Mouse (Mus musculus) cerebellum, adult 9-10 months (tissue): ENCODE measurements around the gene Gm3182.
"Not testable (repeated sequence)": the region's sequence is repeated elsewhere in the genome, so short reads cannot be mapped to it uniquely, and the experiment has no call there.

Experiments used
- DNase-seq: peaks from one replicate; pipeline ENCODE4 v3.0.0; 2022

The Gm3182 gene

GRCm38 (mm10) chr14:4481445-4481844, at the start of gene Gm3182:
Gene Gm3182 (plus strand): TSS chr14:4481745.
- DNase-seq: not testable (repeated sequence)

- DNase-seq: not testable (repeated sequence)
These were observed 17.9 kb downstream of the Gm3182 start for GRCm38 (mm10) chr14:4499425-4499824.
